ENCODE assay signal across 8 mouse cellular contexts in genomic region chr1:152290768-152291167, GRCm38 (mm10).
DNase-seq lines count a peak whose midpoint lies in the region; ATAC-seq and TF ChIP-seq lines count a peak whose summit lies in the region.

No protein-coding gene starts in this region.

- H3K4me2 ChIP-seq in forebrain, embryonic 15.5 days (replicated peaks), result no peak overlapping the region
- H3K4me2 ChIP-seq in hindbrain, postnatal 0 days (ENCODE audit: low read depth, low read length), result no peak overlapping the region

- DNase-seq in forebrain, embryonic 10.5 days (ENCODE audit: extremely low spot score, low spot score), result peak; percentile 43
- DNase-seq in cerebellum, adult 11 months, result peak; percentile 81
- DNase-seq in frontal cortex, postnatal 14 days (ENCODE audit: low spot score in 2 of 2), result peak; percentile 13 to 53
- peak; percentile 74 for DNase-seq in hindbrain, postnatal 0 days (ENCODE audit: low spot score)
- DNase-seq in left cerebral cortex, adult 18-20 months (ENCODE audit: low spot score in 2 of 2), result peak; percentile 81 to 86
- DNase-seq in spleen, postnatal 10 days (ENCODE audit: low spot score in 2 of 2), result peak; percentile 54 to 82

- no peaks in the 10 kb centered on the region for H3K36me3 ChIP-seq in forebrain, embryonic 10.5 days (replicated peaks)
- H3K36me3 ChIP-seq in forebrain, embryonic 15.5 days, result no peaks in the 10 kb centered on the region
- no peaks in the 10 kb centered on the region for H3K36me3 ChIP-seq in hindbrain, postnatal 0 days (ENCODE audit: insufficient read depth, low read length)

- 0 out of 2 replicates have a peak, but pooled peaks cover 4% of the 10 kb centered on the region for H3K4me1 ChIP-seq in forebrain, embryonic 10.5 days
- 0 out of 2 replicates have a peak, but pooled peaks cover 2% of the 10 kb centered on the region for H3K4me1 ChIP-seq in forebrain, embryonic 15.5 days
- peaks cover 7% of the 10 kb centered on the region for H3K4me1 ChIP-seq in hindbrain, postnatal 0 days (ENCODE audit: insufficient read depth, low read length)

- H3K27ac ChIP-seq in forebrain, embryonic 10.5 days, result no peak overlapping the region
- no peak overlapping the region for H3K27ac ChIP-seq in forebrain, embryonic 15.5 days (replicated peaks)
- H3K27ac ChIP-seq in hindbrain, postnatal 0 days, result no peak overlapping the region

- H3K9ac ChIP-seq in forebrain, embryonic 15.5 days (replicated peaks), result no peak overlapping the region
- no peak overlapping the region for H3K9ac ChIP-seq in hindbrain, postnatal 0 days (replicated peaks; ENCODE audit: low read length)

- TF ChIP-seq CTCF in hindbrain, postnatal 0 days (IDR thresholded peaks at IDR 0.05; ENCODE audit: low read depth), result peak; percentile 82

- 40% methylated on average over 7 of the region's 7 CpGs for WGBS in forebrain, embryonic 10.5 days
- WGBS in forebrain, embryonic 15.5 days, result 33% methylated on average over 7 of the region's 7 CpGs
- 35% methylated on average over 7 of the region's 7 CpGs for WGBS in hindbrain, postnatal 0 days

- no peaks in the 10 kb centered on the region for H3K27me3 ChIP-seq in forebrain, embryonic 10.5 days (ENCODE audit: poor library complexity, severe bottlenecking)
- no peaks in the 10 kb centered on the region for H3K27me3 ChIP-seq in forebrain, embryonic 15.5 days
- H3K27me3 ChIP-seq in hindbrain, postnatal 0 days (ENCODE audit: insufficient read depth, low read length), result no peaks in the 10 kb centered on the region

- no peak overlapping the region for H3K4me3 ChIP-seq in forebrain, embryonic 10.5 days
- H3K4me3 ChIP-seq in forebrain, embryonic 15.5 days, result no peak overlapping the region
- H3K4me3 ChIP-seq in hindbrain, postnatal 0 days (ENCODE audit: low read length), result no peak overlapping the region

- no peak; the same call in 1 of the 2 replicates for ATAC-seq in forebrain, embryonic 15.5 days (replicated peaks)
- peak; percentile 39; the same call in 1 of the 2 replicates for ATAC-seq in hindbrain, postnatal 0 days
- peak; percentile 62 for ATAC-seq in megakaryocyte, adult 5-6 weeks (ENCODE audit: poor library complexity, severe bottlenecking)

- H3K9me3 ChIP-seq in forebrain, embryonic 10.5 days, result no peaks in the 10 kb centered on the region
- no peaks in the 10 kb centered on the region for H3K9me3 ChIP-seq in forebrain, embryonic 15.5 days
- H3K9me3 ChIP-seq in hindbrain, postnatal 0 days (ENCODE audit: low read length), result no peaks in the 10 kb centered on the region

Comparison
In these comparisons a context has a peak if more than half of its experiments do, and no peak if none do; other contexts are left out.
1. DNase-seq: peak in every context shown above with its lines; median percentile 84 in left cerebral cortex, adult 18-20 months; 81 in cerebellum, adult 11 months; 74 in hindbrain, postnatal 0 days; 68 in spleen, postnatal 10 days; 43 in forebrain, embryonic 10.5 days; 33 in frontal cortex, postnatal 14 days.